Mouse (Mus musculus) erythroblast, embryonic 14.5 days (primary cell): Measurements from ENCODE around the gene Fam69a.
"Not testable (repeated sequence)": the region's sequence is repeated elsewhere in the genome, so short reads cannot be mapped to it uniquely, and the experiment has no call there.

ENCODE experiments used
- GATA1 ChIP-seq: IDR thresholded peaks from 2 replicates; pipeline ENCODE4 v1.6.1; 2012; ENCODE audit warnings: low read length, inconsistent platforms, mixed read lengths
- TAL1 ChIP-seq: IDR thresholded peaks from 3 replicates; pipeline ENCODE4 v1.6.1; 2012; ENCODE audit warnings: low read length, inconsistent platforms, mixed read lengths

GRCm38 (mm10) chr5:107969818-107970217, 17.1 kb downstream of the Fam69a start:
- TF ChIP-seq GATA1, TAL1: not testable (repeated sequence)
